Mouse (Mus musculus): ENCODE data around the gene Nip7.

- TF ChIP-seq CTCF (IDR thresholded peaks at IDR 0.05) (no peak), EP300 (IDR thresholded peaks at IDR 0.05) (no peak)
These were observed 9.1 kb downstream of the Nip7 start, which contains the start of gene Tmed6 for GRCm38 (mm10) chr8:107065511-107066496.
